Mouse (Mus musculus): ENCODE measurements around the gene Nol11.
A peak's percentile ranks its signal among the peaks of the same experiment; 100 is the strongest.
"Not testable (repeated sequence)": the region's sequence is repeated elsewhere in the genome, so short reads cannot be mapped to it uniquely, and the experiment has no call there.

- TF ChIP-seq HCFC1 (IDR thresholded peaks at IDR 0.05; ENCODE audit: borderline replicate concordance, insufficient read depth, low read length): not testable (repeated sequence)
- TF ChIP-seq ZNF384 (IDR thresholded peaks at IDR 0.05; ENCODE audit: low read depth, low read length): peak; percentile 74
Observed at GRCm38 (mm10) chr11:107126716-107127115, 62.5 kb downstream of the Nol11 start.

All from ES-E14 (cell line).